Mouse (Mus musculus) cortical plate, adult 2 months (tissue): ENCODE measurements at regions not wholly inside any gene's neighbourhood (a gene's known extent, or its start where the extent isn't known, plus 50 kb on each side); places are given as distances from the start of the nearest gene placed in this dataset.

ENCODE experiments used
- H3K27ac ChIP-seq: fragments of 200-500 bp; 2 replicates; pipeline ENCODE4 v1.5.1; 2012; ENCODE audit warnings: low read length, control low read depth, inconsistent platforms; ENCODE audit not compliant: insufficient read depth
- H3K4me1 ChIP-seq: fragments of 200-500 bp; 2 replicates; pipeline ENCODE4 v1.6.1; 2011; ENCODE audit warnings: low read length; ENCODE audit not compliant: control insufficient read depth, insufficient read depth
- H3K4me3 ChIP-seq: fragments of 200-500 bp; 2 replicates; pipeline ENCODE4 v1.5.1; 2011; ENCODE audit warnings: mild to moderate bottlenecking, low read length, control low read depth; ENCODE audit not compliant: insufficient read depth
- CTCF ChIP-seq: fragments of 200-500 bp; IDR thresholded peaks from 2 replicates; pipeline ENCODE4 v1.5.1; 2011; ENCODE audit warnings: mild to moderate bottlenecking, control low read depth, low read length; ENCODE audit not compliant: insufficient read depth; ENCODE audit errors: extremely low read depth
- POLR2A ChIP-seq: fragments of 200-500 bp; IDR thresholded peaks from 2 replicates; pipeline ENCODE4 v1.6.1; 2011; ENCODE audit warnings: mild to moderate bottlenecking, low read length, control low read depth; ENCODE audit not compliant: insufficient read depth; ENCODE audit errors: extremely low read depth

DNA sequence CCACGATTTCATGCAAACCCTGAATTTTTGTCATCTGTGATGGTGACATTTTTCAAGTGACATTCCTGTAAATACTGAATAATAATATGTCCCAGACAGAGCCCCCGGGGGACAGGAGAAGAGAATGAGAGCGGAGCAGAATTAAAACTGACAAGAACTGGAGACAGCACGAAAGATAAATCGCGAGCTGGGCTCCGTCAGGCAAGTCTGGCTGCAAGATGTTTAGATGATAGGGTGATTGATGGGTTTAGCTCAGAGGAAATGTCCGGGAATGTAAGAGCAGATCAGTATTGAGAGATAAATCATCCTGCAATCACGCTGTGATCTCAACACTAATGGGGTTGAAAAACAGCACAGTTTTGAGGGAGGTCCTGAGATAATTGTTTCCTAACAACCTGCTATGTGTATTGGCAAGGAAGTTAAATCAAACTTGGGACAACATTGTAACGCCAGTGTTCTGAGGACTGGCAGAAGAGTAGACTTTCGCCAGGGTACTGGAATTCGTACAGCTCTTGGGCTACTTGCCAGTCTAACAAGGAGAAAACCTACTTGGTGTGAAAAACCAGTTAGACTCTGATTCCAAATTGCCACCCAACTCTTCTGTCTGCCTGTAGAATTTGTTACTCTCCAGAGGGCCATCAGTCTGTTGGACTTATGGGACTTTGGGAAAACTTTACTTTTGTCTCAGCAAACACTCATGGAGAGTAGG is 292.2 kb downstream of the Stim2 start:
- Histone ChIP-seq H3K4me3 (no peak overlapping the region), H3K27ac (no peak overlapping the region), H3K4me1 (no peaks in the 10 kb centered on the region)
- no peak for TF ChIP-seq CTCF
- no peak for TF ChIP-seq POLR2A

DNA sequence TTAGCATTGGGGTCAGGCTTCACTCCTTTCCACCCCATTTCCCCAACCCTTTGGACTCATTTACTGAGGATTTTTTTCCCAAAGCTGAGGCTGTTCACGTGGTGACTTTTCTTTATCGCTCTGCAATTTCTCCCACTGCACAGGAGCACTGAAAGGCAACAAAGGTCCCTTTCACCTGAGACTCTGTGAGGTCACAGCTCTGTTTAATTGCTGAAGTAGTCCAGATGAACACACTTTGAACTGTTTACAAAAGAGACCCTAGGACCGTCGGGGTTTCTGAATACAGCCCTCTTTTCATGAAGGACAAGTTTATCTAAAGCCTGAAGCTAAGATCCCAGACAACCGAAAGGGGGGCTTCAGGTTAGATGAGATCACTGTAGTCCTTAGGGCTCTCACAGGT is 293.6 kb downstream of the Stim2 start:
- no peak overlapping the region for H3K4me3 ChIP-seq
- TF ChIP-seq POLR2A (no peak), CTCF (no peak)
- H3K27ac ChIP-seq, result no peak overlapping the region
- no peaks in the 10 kb centered on the region for H3K4me1 ChIP-seq

DNA sequence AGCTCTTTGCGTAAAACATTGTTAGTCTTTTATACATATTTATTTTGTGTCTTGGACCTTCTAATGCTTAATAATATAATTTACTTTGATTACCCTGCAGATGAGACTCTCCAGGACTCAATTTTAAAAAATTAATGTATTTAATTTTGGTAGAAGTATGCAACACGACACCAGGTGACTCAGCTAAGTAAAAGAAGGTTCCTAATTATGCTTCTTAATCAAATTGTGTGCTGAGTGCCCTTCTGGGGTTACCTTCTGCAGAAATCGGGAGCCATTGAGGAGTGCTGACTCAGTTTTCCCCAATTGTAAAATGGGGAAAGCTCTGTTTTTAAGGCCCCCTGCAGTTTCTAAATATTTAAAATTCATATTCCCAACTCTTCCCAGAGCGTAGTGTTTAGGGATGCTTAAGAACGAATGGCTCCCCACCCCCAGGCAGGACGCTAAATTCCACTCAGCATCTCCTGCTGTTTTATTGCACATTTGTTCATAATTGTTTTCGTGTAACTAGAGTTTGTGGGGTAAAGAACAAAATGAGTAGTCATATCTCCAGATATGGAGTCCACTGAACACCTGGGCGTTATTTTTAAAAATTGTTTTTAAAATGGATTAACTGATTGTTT is 315.5 kb downstream of the Stim2 start:
- H3K4me3 ChIP-seq, result no peak overlapping the region
- no peak overlapping the region for H3K27ac ChIP-seq
- TF ChIP-seq CTCF (no peak), POLR2A (no peak)
- no peaks in the 10 kb centered on the region for H3K4me1 ChIP-seq

DNA sequence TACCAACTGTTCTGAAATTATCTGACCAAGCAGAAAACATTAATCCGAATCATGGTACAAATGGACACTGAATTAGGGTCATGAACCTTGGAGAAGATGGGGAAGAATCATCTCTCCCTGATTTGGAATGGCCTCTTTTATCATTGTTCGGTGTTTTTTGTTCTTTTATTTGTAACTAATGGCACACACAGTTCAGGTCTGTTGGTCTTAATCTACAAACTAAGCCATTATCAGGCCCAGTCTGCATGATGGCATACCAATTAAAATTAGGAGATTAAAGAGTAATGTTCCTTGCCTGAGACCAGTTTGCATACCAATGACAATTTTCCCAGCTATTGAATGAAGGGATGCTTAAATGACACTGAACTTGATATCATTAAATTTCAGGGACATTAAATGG is 332.1 kb downstream of the Stim2 start:
- no peak for TF ChIP-seq CTCF
- TF ChIP-seq POLR2A, result no peak
- H3K4me1 ChIP-seq, result no peaks in the 10 kb centered on the region
- H3K27ac ChIP-seq, result no peak overlapping the region
- no peak overlapping the region for H3K4me3 ChIP-seq

DNA sequence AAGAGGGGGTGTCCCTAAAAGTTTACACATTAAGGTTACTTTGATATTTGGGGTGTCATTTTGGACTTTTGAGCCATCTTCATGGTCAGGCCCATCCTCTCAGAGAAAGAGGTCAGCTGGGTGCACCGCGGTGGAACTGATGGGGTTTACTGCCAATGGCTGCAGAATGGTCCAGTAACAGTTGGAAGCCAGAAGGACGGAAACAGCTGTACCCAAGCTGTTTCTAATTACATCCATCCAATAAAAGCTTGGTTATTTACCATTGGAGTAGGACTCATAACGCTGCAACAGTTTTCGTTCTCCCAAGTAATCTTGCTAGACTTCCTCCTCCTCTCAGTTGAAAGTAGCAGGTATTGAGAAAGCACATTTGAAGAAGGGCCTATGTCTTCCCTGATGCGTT is 344.7 kb downstream of the Stim2 start:
- Histone ChIP-seq H3K4me1 (no peaks in the 10 kb centered on the region), H3K27ac (no peak overlapping the region), H3K4me3 (no peak overlapping the region)
- TF ChIP-seq POLR2A (no peak), CTCF (no peak)

DNA sequence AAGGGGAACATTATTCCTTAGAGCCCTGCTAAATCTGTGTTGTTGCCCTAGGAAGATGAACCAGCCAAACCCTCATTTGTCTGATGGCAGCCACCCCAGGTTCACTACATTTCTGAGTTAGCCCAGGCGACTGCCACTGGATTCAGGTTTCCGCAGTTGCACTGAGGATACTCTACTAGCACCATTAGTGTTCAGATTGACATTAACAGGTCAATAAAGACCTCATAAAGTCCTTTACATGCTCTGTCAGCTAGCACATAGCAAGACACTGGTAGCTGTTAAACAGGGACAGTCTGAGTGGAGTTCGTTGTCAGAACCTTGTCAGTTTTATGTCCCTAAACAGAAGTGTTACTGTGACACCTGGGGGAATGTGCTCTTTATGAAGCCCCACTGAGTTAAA is 345.1 kb downstream of the Stim2 start:
- TF ChIP-seq POLR2A, result no peak
- no peak for TF ChIP-seq CTCF
- H3K4me1 ChIP-seq, result no peaks in the 10 kb centered on the region
- no peak overlapping the region for H3K4me3 ChIP-seq
- H3K27ac ChIP-seq, result no peak overlapping the region

DNA sequence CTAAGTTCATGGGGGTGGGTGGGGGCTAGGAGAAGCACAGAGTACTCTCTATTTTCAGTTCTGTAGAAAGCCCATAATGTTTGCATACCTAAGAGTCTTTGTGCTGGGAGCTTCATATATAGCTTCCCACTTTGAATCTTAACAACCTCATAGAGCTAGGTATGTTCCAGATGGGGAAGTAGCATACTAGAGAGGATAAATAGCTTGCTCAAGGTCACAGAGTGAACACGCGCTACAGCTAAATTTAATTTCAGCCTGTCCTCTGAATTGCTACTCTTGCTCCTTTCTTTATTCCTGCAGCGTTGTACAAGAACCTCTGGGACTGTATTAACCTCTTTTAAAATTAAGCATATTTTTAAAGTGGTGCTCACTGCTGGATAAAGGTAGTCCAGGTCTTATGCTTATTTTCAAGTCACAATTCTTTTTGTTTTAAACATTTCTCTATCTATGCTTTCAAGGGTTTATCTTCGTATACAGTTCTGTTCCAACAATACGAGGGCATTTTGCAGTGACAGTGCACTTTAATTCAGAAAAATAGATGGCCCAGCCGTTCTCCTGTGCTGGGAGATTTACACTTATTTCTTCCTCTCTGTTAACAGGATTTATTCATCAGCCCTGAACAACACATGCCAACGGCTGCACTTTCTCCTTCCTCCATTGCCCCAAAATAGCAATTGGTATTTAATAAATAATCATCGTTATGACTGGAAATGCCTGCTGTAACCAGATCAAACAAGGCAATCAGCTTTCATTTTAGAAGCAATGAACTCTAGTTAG is 350.7 kb downstream of the Stim2 start:
- no peak overlapping the region for H3K4me3 ChIP-seq
- H3K4me1 ChIP-seq, result no peaks in the 10 kb centered on the region
- no peak for TF ChIP-seq CTCF
- no peak for TF ChIP-seq POLR2A
- H3K27ac ChIP-seq, result no peak overlapping the region

DNA sequence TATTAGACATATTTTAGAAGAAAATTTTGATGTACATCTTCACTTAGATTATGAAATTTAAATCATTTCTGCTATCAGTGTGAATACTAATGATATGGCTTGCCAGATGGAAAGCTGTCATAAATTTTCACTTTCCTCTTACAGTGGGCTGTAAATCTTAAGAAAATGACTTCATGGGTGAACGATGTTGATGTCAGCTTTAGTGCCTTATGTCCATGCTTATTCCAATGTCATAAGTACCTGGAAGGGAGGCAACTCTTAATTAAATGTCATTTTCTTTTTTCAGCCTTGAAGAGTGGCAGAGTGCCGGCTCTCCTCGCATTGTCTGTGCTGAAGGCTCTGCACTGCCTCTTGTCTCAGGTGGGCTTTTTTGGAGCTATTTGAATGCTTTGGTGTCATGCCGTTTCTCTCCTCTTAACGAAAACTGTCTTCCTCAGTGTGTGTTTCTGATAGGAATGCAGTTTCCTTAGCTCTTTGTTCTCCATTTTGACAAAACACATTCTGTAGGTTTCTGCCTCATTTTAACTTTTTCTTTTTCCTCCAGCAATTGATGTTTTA is 351.6 kb downstream of the Stim2 start:
- no peak for TF ChIP-seq CTCF
- TF ChIP-seq POLR2A, result no peak
- no peak overlapping the region for H3K4me3 ChIP-seq
- no peak overlapping the region for H3K27ac ChIP-seq
- H3K4me1 ChIP-seq, result no peaks in the 10 kb centered on the region

DNA sequence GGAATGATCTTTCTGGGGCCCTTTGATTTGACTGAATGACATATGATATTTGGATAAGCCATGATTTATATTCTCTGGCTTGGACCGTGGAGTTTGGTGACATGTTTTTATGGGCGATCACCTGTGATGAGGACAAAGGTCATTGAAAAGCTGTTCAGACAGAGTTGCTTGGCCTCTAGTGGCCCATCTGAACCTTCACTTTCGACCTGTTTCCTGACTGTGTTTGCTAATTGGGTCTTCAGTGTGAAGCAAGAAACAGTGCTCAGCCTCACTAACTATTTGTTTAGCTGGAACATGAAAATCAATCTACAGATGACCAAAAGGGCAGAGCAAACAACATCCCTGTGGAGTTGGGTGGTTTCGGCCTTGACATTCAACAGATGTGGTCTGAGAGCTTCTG is 357.8 kb downstream of the Stim2 start:
- no peak overlapping the region for H3K27ac ChIP-seq
- H3K4me1 ChIP-seq, result no peaks in the 10 kb centered on the region
- TF ChIP-seq POLR2A (no peak), CTCF (no peak)
- no peak overlapping the region for H3K4me3 ChIP-seq
